In genomic region chr13:117033676-117034308, GRCm38 (mm10) we compare ENCODE assay signal across 15 mouse cellular contexts. TPM values are rescaled to one million over a fixed set of nuclear protein-coding genes. Genes with fewer than 3 reads are reported as not detected.
DNase-seq lines count a peak whose midpoint lies in the region; ATAC-seq and TF ChIP-seq lines count a peak whose summit lies in the region.
"Had no signal": no experiment of that assay in that cellular context is flagged by ENCODE, and none has a peak within 500 bp of the region (broad histone marks: within the 10 kb centered on the region; RNA-seq: fewer than 3 reads in every experiment).

No protein-coding gene starts in this region.

- TF ChIP-seq POLR2A in MEL (IDR thresholded peaks at IDR 0.05; ENCODE audit: control insufficient read depth in 1 of 2, insufficient read depth in 1 of 2, low read depth in 1 of 2, low read length in 2 of 2, poor library complexity in 1 of 2) = no peak

- peak overlapping the region; percentile 36; the same call in 1 of the 2 replicates for H3K27ac ChIP-seq in MEL (ENCODE audit: control insufficient read depth, low read depth, low read length)
- peak overlapping the region; percentile 55; the same call in 1 of the 2 replicates for H3K27ac ChIP-seq in liver, embryonic 13.5 days
- H3K27ac ChIP-seq: embryonic facial prominence, embryonic 10.5 days; heart, embryonic 13.5 days; hindbrain, postnatal 0 days; kidney, postnatal 0 days; midbrain, embryonic 12.5 days had no signal

- H3K9ac ChIP-seq in MEL (ENCODE audit: control insufficient read depth, low read depth, low read length, poor library complexity, severe bottlenecking) = no peak overlapping the region
- H3K9ac ChIP-seq in liver, embryonic 13.5 days = no peak overlapping the region
- H3K9ac ChIP-seq: heart, embryonic 13.5 days; midbrain, embryonic 12.5 days had no signal

- peaks cover 3 to 4% of the 10 kb centered on the region in 2 experiments; a peak in 2 of 4 replicates for H3K4me1 ChIP-seq in MEL (ENCODE audit: control insufficient read depth in 1 of 2, insufficient read depth in 2 of 2, low read length in 2 of 2)
- peaks cover 10% of the 10 kb centered on the region for H3K4me1 ChIP-seq in liver, embryonic 13.5 days (replicated peaks)
- H3K4me1 ChIP-seq: embryonic facial prominence, embryonic 10.5 days; midbrain, embryonic 12.5 days had no signal

- H3K79me2 ChIP-seq in MEL (ENCODE audit: control insufficient read depth, insufficient read depth, low read length, poor library complexity) = no peaks in the 10 kb centered on the region

- intact Hi-C loops in heart, postnatal 14 days (cut with DNase I) = no loop called here

- H3K4me3 ChIP-seq in MEL (ENCODE audit: control insufficient read depth in 1 of 2, insufficient read depth in 1 of 2, low read depth in 2 of 2, low read length in 2 of 2) = no peak overlapping the region
- no peak overlapping the region for H3K4me3 ChIP-seq in liver, embryonic 13.5 days (replicated peaks)
- H3K4me3 ChIP-seq: embryonic facial prominence, embryonic 10.5 days; heart, embryonic 13.5 days; midbrain, embryonic 12.5 days had no signal

- H3K36me3 ChIP-seq in MEL (ENCODE audit: control insufficient read depth in 1 of 2, insufficient read depth in 2 of 2, low read length in 2 of 2) = no peaks in the 10 kb centered on the region; a peak in 2 of 4 replicates
- no peaks in the 10 kb centered on the region for H3K36me3 ChIP-seq in liver, embryonic 13.5 days
- H3K36me3 ChIP-seq: embryonic facial prominence, embryonic 10.5 days; heart, embryonic 13.5 days; midbrain, embryonic 12.5 days had no signal

- no peak overlapping the region for H3K4me2 ChIP-seq in liver, embryonic 13.5 days
- H3K4me2 ChIP-seq: heart, embryonic 13.5 days; midbrain, embryonic 12.5 days had no signal

- DNase-seq in lung, postnatal 36 days = peak; percentile 51
- no peak for DNase-seq in lung, adult 18-20 months
- DNase-seq in MEL (ENCODE audit: low read depth, low spot score) = peak; percentile 10
- DNase-seq in liver, embryonic 13.5 days = no peak
- DNase-seq in adrenal gland, postnatal 14 days = no peak
- DNase-seq in heart, postnatal 14 days = no peak
- DNase-seq: cerebellum, adult 9-11 months; right cerebral cortex, postnatal 4 days; thymus, adult 2 months had no signal

- no peaks in the 10 kb centered on the region for H3K9me3 ChIP-seq in MEL (replicated peaks; ENCODE audit: insufficient read depth, low read length)
- no peaks in the 10 kb centered on the region for H3K9me3 ChIP-seq in liver, embryonic 13.5 days (replicated peaks)
- H3K9me3 ChIP-seq: embryonic facial prominence, embryonic 10.5 days; heart, embryonic 13.5 days; midbrain, embryonic 12.5 days had no signal

- no peak for TF ChIP-seq CTCF in MEL (IDR thresholded peaks at IDR 0.05 in 2 of 3, conservative IDR thresholded peaks at IDR 0.05 in 1 of 3; ENCODE audit: control insufficient read depth in 1 of 3, insufficient read depth in 1 of 3, low read depth in 2 of 3, low read length in 3 of 3, poor library complexity in 1 of 3, severe bottlenecking in 1 of 3)

- ATAC-seq in liver, embryonic 13.5 days (ENCODE audit: low read depth) = no peak
- ATAC-seq in neutrophil, adult 5-6 weeks (ENCODE audit: extremely low read depth, insufficient number of reproducible peaks, low FRiP score, poor library complexity, severe bottlenecking) = peak; percentile 63
- ATAC-seq: hindbrain, postnatal 0 days had no signal

- 54% methylated on average over 5 of the region's 5 CpGs for WGBS in liver, embryonic 13.5 days (ENCODE audit: insufficient replicate concordance)

- no peaks in the 10 kb centered on the region for H3K27me3 ChIP-seq in MEL (ENCODE audit: control insufficient read depth in 1 of 2, insufficient read depth in 2 of 2, low read length in 2 of 2)
- H3K27me3 ChIP-seq in liver, embryonic 13.5 days = no peaks in the 10 kb centered on the region
- H3K27me3 ChIP-seq: heart, embryonic 13.5 days; midbrain, embryonic 12.5 days had no signal

- no peak for TF ChIP-seq EP300 in MEL (IDR thresholded peaks at IDR 0.05; ENCODE audit: low read depth in 1 of 2, low read length in 2 of 2)

- no peak for TF ChIP-seq RAD21 in MEL (IDR thresholded peaks at IDR 0.05; ENCODE audit: low read depth, low read length)

TF ChIP-seq in MEL, 35 proteins besides CTCF, POLR2A, EP300 and RAD21:
- no peak for TF ChIP-seq CHD2 (IDR thresholded peaks at IDR 0.05; ENCODE audit: low read length)
- no peak for TF ChIP-seq SIN3A (IDR thresholded peaks at IDR 0.05; ENCODE audit: low read length)
- no peak for TF ChIP-seq NELFE (IDR thresholded peaks at IDR 0.05; ENCODE audit: low read depth, low read length)
- TF ChIP-seq TCF12 (IDR thresholded peaks at IDR 0.05; ENCODE audit: low read depth, low read length) = no peak
- TF ChIP-seq POLR2AphosphoS2 (IDR thresholded peaks at IDR 0.05; ENCODE audit: low read length) = no peak
- no peak for TF ChIP-seq HCFC1 (IDR thresholded peaks at IDR 0.05; ENCODE audit: low read depth, low read length)
- TF ChIP-seq ZKSCAN1 (IDR thresholded peaks at IDR 0.05; ENCODE audit: low read depth, low read length) = no peak
- no peak for TF ChIP-seq ZMIZ1 (IDR thresholded peaks at IDR 0.05; ENCODE audit: low read depth, low read length)
- no peak for TF ChIP-seq UBTF (IDR thresholded peaks at IDR 0.05; ENCODE audit: borderline replicate concordance, insufficient read depth, low read depth, low read length)
- TF ChIP-seq KAT2A (conservative IDR thresholded peaks at IDR 0.05; ENCODE audit: low read depth, low read length) = no peak
- TF ChIP-seq BHLHE40 (IDR thresholded peaks at IDR 0.05; ENCODE audit: borderline replicate concordance, low read depth, low read length) = no peak
- no peak for TF ChIP-seq TBP (IDR thresholded peaks at IDR 0.05; ENCODE audit: low read depth, low read length)
- no peak for TF ChIP-seq RCOR1 (IDR thresholded peaks at IDR 0.05; ENCODE audit: low read depth, low read length)
- no peak for TF ChIP-seq ZNF384 (IDR thresholded peaks at IDR 0.05; ENCODE audit: low read depth, low read length)
- TF ChIP-seq USF2 (IDR thresholded peaks at IDR 0.05; ENCODE audit: borderline replicate concordance in 1 of 2, insufficient read depth in 1 of 2, low read depth in 1 of 2, low read length in 2 of 2) = no peak
- no peak for TF ChIP-seq MEF2A (IDR thresholded peaks at IDR 0.05; ENCODE audit: extremely low read depth, insufficient replicate concordance, low read depth, low read length, poor library complexity, severe bottlenecking)
- no peak for TF ChIP-seq E2F4 (IDR thresholded peaks at IDR 0.05; ENCODE audit: borderline replicate concordance, low read depth, low read length)

RNA-seq across cellular contexts. Expression of gene Parp8, which starts 8.5 kb away (rescaled TPM):
- total RNA-seq in MEL (2012; rRNA removed) = not detected in 2 replicates
- not detected for polyA plus RNA-seq in MEL (2012; ENCODE audit: insufficient read depth in 1 of 2, insufficient read length in 2 of 2, low read depth in 1 of 2, low replicate concordance in 2 of 2, missing spikeins in 1 of 2)
- 2.5 and 3.0 TPM in 2 replicates for polyA plus RNA-seq in liver, embryonic 13.5 days (2015; fragmentation: Nextera tagmentation; extraction: Ambion mirVana)
- 82.1 and 89.8 TPM in 2 replicates for total RNA-seq in neutrophil, adult 5-6 weeks (2017)
- total RNA-seq in adrenal gland, postnatal 14 days (2021) = 9.2 and 12.2 TPM in 2 replicates
- 10 to 100 TPM in 1 of 2 experiments, 1 to 10 TPM in 1; 9.9 to 12.0 TPM for total RNA-seq in heart, postnatal 14 days (2021)

Comparison
In these comparisons a context has a peak if more than half of its experiments do, and no peak if none do; other contexts are left out.
1. DNase-seq: peak in lung, postnatal 36 days (single experiment) and MEL (single experiment); none in lung, adult 18-20 months (0 of 2), liver, embryonic 13.5 days (single experiment), adrenal gland, postnatal 14 days (single experiment) and heart, postnatal 14 days (0 of 2).
2. RNA of gene Parp8, which starts 8.5 kb away (total RNA-seq): 82.1 to 89.8 TPM in neutrophil, adult 5-6 weeks, 9.9 to 12.0 TPM in heart, postnatal 14 days and 9.2 to 12.2 TPM in adrenal gland, postnatal 14 days; not detected in MEL; every median in the first group is over 10 times any median in the second.